In genomic region chr1:78821111-78821510, GRCm38 (mm10) we compare ENCODE assay signal across 17 mouse cellular contexts. TPM values are rescaled to one million over a fixed set of nuclear protein-coding genes. Genes with fewer than 3 reads are reported as not detected.
DNase-seq lines count a peak whose midpoint lies in the region; ATAC-seq and TF ChIP-seq lines count a peak whose summit lies in the region.
"Had no signal": no experiment of that assay in that cellular context is flagged by ENCODE, and none has a peak within 500 bp of the region (broad histone marks: within the 10 kb centered on the region; RNA-seq: fewer than 3 reads in every experiment).

No protein-coding gene starts in this region.

- no peak overlapping the region for H3K9ac ChIP-seq in hindbrain, embryonic 12.5 days
- H3K9ac ChIP-seq: liver, postnatal 0 days; neural tube, embryonic 12.5 days had no signal

- H3K27ac ChIP-seq in hindbrain, embryonic 10.5 days, result no peak overlapping the region
- H3K27ac ChIP-seq in hindbrain, embryonic 12.5 days, result no peak overlapping the region
- H3K27ac ChIP-seq in testis, adult 2 months (ENCODE audit: control insufficient read depth, insufficient read depth, low read depth, low read length), result peak overlapping the region; percentile 71
- H3K27ac ChIP-seq: layer of hippocampus, adult 2 months; midbrain, embryonic 10.5 days; neural tube, embryonic 12.5 days had no signal

- H3K4me2 ChIP-seq in hindbrain, embryonic 12.5 days (replicated peaks), result no peak overlapping the region
- H3K4me2 ChIP-seq: heart, embryonic 13.5 days; neural tube, embryonic 12.5 days had no signal

- WGBS in hindbrain, embryonic 10.5 days, result 69% methylated on average over 9 of the region's 9 CpGs
- 66% methylated on average over 9 of the region's 9 CpGs for WGBS in hindbrain, embryonic 12.5 days

- no peak for TF ChIP-seq POLR2A in testis, adult 2 months (IDR thresholded peaks at IDR 0.05; ENCODE audit: control insufficient read depth, low read depth, low read length)

- no peaks in the 10 kb centered on the region for H3K36me3 ChIP-seq in hindbrain, embryonic 10.5 days
- H3K36me3 ChIP-seq in hindbrain, embryonic 12.5 days, result no peaks in the 10 kb centered on the region
- H3K36me3 ChIP-seq in testis, adult 2 months (ENCODE audit: control insufficient read depth, insufficient read depth, low read length), result no peaks in the 10 kb centered on the region
- H3K36me3 ChIP-seq: heart, embryonic 13.5 days; midbrain, embryonic 10.5 days; neural tube, embryonic 12.5 days had no signal

- no peak for TF ChIP-seq CTCF in testis, adult 2 months (IDR thresholded peaks at IDR 0.05; ENCODE audit: control insufficient read depth, insufficient read depth, insufficient replicate concordance, low read depth, low read length)

- H3K4me3 ChIP-seq in hindbrain, embryonic 10.5 days, result no peak overlapping the region
- no peak overlapping the region for H3K4me3 ChIP-seq in hindbrain, embryonic 12.5 days
- no peak overlapping the region for H3K4me3 ChIP-seq in testis, adult 2 months (ENCODE audit: control insufficient read depth, low read depth, low read length)
- H3K4me3 ChIP-seq: erythroblast, embryonic 14.5 days; heart, embryonic 13.5 days; layer of hippocampus, adult 2 months; midbrain, embryonic 10.5 days; neural tube, embryonic 12.5 days had no signal

- DNase-seq in cerebellum, postnatal 10 days, result peak; percentile 48 to 51
- no peak for DNase-seq in cerebellum, postnatal 4 days (ENCODE audit: low spot score in 2 of 2)
- DNase-seq in hindbrain, embryonic 10.5 days (ENCODE audit: low spot score), result peak; percentile 16
- no peak for DNase-seq in testis, postnatal 14 days (ENCODE audit: low spot score)
- DNase-seq in thymus, postnatal 14 days, result no peak
- DNase-seq in spleen, postnatal 4 days (ENCODE audit: low spot score in 2 of 2), result no peak
- DNase-seq: cerebellum, adult 11-12 months; liver, postnatal 0 days; right cerebral cortex, postnatal 14 days had no signal

- no peaks in the 10 kb centered on the region for H3K27me3 ChIP-seq in hindbrain, embryonic 10.5 days (ENCODE audit: insufficient read depth, poor library complexity, severe bottlenecking)
- H3K27me3 ChIP-seq in hindbrain, embryonic 12.5 days, result no peaks in the 10 kb centered on the region
- H3K27me3 ChIP-seq in testis, adult 2 months (ENCODE audit: control insufficient read depth, insufficient read depth, low read length), result no peaks in the 10 kb centered on the region
- H3K27me3 ChIP-seq: heart, embryonic 13.5 days; neural tube, embryonic 12.5 days had no signal

- H3K9me3 ChIP-seq in hindbrain, embryonic 10.5 days, result no peaks in the 10 kb centered on the region
- no peaks in the 10 kb centered on the region for H3K9me3 ChIP-seq in hindbrain, embryonic 12.5 days (replicated peaks)
- H3K9me3 ChIP-seq: heart, embryonic 13.5 days; midbrain, embryonic 10.5 days; neural tube, embryonic 12.5 days had no signal

- H3K4me1 ChIP-seq in hindbrain, embryonic 10.5 days (replicated peaks), result peaks cover 5% of the 10 kb centered on the region
- peaks cover 15% of the 10 kb centered on the region for H3K4me1 ChIP-seq in hindbrain, embryonic 12.5 days
- H3K4me1 ChIP-seq in testis, adult 2 months (ENCODE audit: control insufficient read depth, insufficient read depth, low read length), result peaks cover 6% of the 10 kb centered on the region

- no peak for ATAC-seq in hindbrain, embryonic 12.5 days (ENCODE audit: low FRiP score)
- ATAC-seq: intestine, embryonic 16.5 days; liver, postnatal 0 days had no signal

RNA-seq across cellular contexts. Expression of gene Kcne4, which starts 4.6 kb away (rescaled TPM):
- polyA plus RNA-seq in hindbrain, embryonic 10.5 days (2016; fragmentation: Nextera tagmentation; extraction: Ambion mirVana), result 0.12 and 1.2 TPM in 2 replicates
- polyA plus RNA-seq in hindbrain, embryonic 12.5 days (2016; fragmentation: Nextera tagmentation; extraction: Ambion mirVana), result 1.7 and 2.2 TPM in 2 replicates
- polyA plus RNA-seq in testis, adult 2 months (2012; rRNA removed), result 0.96 and 1.1 TPM in 2 replicates
- polyA plus RNA-seq: erythroblast, embryonic 14.5 days had no signal

Comparison
In these comparisons a context has a peak if more than half of its experiments do, and no peak if none do; other contexts are left out.
1. DNase-seq: peak in cerebellum, postnatal 10 days (2 of 2) and hindbrain, embryonic 10.5 days (single experiment); none in cerebellum, postnatal 4 days (0 of 2), testis, postnatal 14 days (single experiment), thymus, postnatal 14 days (single experiment) and spleen, postnatal 4 days (0 of 2).